Mouse (Mus musculus): ENCODE results near the gene Gtpbp4. TPM values are rescaled to one million over a fixed set of nuclear protein-coding genes. Genes with fewer than 3 reads are reported as not detected.
"Not testable (repeated sequence)": the region's sequence is repeated elsewhere in the genome, so short reads cannot be mapped to it uniquely, and the experiment has no call there.

The Gtpbp4 gene
- total RNA-seq, 2 experiments from 2014 or later: 85.6 to 155 TPM

GRCm38 (mm10) chr13:8992231-8992630, 3.7 kb downstream of the Gtpbp4 start:
- no peak for ATAC-seq (replicated peaks; ENCODE audit: poor library complexity, severe bottlenecking)

- ATAC-seq (replicated peaks; ENCODE audit: poor library complexity, severe bottlenecking): no peak
Observed at GRCm38 (mm10) chr13:8972972-8973371, 22.9 kb downstream of the Gtpbp4 start.

- ATAC-seq (replicated peaks; ENCODE audit: poor library complexity, severe bottlenecking): no peak; the same call in 1 of the 2 replicates
Observed at GRCm38 (mm10) chr13:8972369-8972768, 23.5 kb downstream of the Gtpbp4 start.

- ATAC-seq (replicated peaks; ENCODE audit: poor library complexity, severe bottlenecking): no peak
Observed at GRCm38 (mm10) chr13:8967742-8968141, 28.1 kb downstream of the Gtpbp4 start.

- no peak for ATAC-seq (replicated peaks; ENCODE audit: poor library complexity, severe bottlenecking)
Observed at GRCm38 (mm10) chr13:8965224-8965623, 30.7 kb downstream of the Gtpbp4 start.

- not testable (repeated sequence) for ATAC-seq (replicated peaks; ENCODE audit: poor library complexity, severe bottlenecking)
Observed at GRCm38 (mm10) chr13:8962266-8962665, 33.6 kb downstream of the Gtpbp4 start.

GRCm38 (mm10) chr13:8961128-8961888, 34.6 kb downstream of the Gtpbp4 start:
- not testable (repeated sequence) for ATAC-seq (replicated peaks; ENCODE audit: poor library complexity, severe bottlenecking)

- ATAC-seq (replicated peaks; ENCODE audit: poor library complexity, severe bottlenecking): not testable (repeated sequence)
Observed at GRCm38 (mm10) chr13:8959554-8959953, 36.3 kb downstream of the Gtpbp4 start.

- not testable (repeated sequence) for ATAC-seq (replicated peaks; ENCODE audit: poor library complexity, severe bottlenecking)
Observed at GRCm38 (mm10) chr13:8959058-8959457, 36.8 kb downstream of the Gtpbp4 start.

- peak; percentile 49; the same call in 1 of the 2 replicates for ATAC-seq (replicated peaks; ENCODE audit: poor library complexity, severe bottlenecking)
Observed at GRCm38 (mm10) chr13:8956873-8957272, 39.0 kb downstream of the Gtpbp4 start.

GRCm38 (mm10) chr13:8955127-8955526, 40.8 kb downstream of the Gtpbp4 start:
- ATAC-seq (replicated peaks; ENCODE audit: poor library complexity, severe bottlenecking): not testable (repeated sequence)

- ATAC-seq (replicated peaks; ENCODE audit: poor library complexity, severe bottlenecking): not testable (repeated sequence)
Observed at GRCm38 (mm10) chr13:8952563-8952962, 43.3 kb downstream of the Gtpbp4 start, which contains the start of gene Idi2. Idi2 (plus strand) TSS chr13:8952863.

GRCm38 (mm10) chr13:8948131-8948530, 47.8 kb downstream of the Gtpbp4 start, which contains the start of gene Gm9745:
Gm9745 (minus strand) TSS chr13:8948231.
- ATAC-seq (replicated peaks; ENCODE audit: poor library complexity, severe bottlenecking): not testable (repeated sequence)

GRCm38 (mm10) chr13:8943828-8944227, 52.1 kb downstream of the Gtpbp4 start:
- ATAC-seq (replicated peaks; ENCODE audit: poor library complexity, severe bottlenecking): peak; percentile 50

- ATAC-seq (replicated peaks; ENCODE audit: poor library complexity, severe bottlenecking): not testable (repeated sequence)
Observed at GRCm38 (mm10) chr13:8941701-8942100, 54.2 kb downstream of the Gtpbp4 start.

GRCm38 (mm10) chr13:8941110-8941509, 54.8 kb downstream of the Gtpbp4 start:
- ATAC-seq (replicated peaks; ENCODE audit: poor library complexity, severe bottlenecking): not testable (repeated sequence)

GRCm38 (mm10) chr13:8937611-8938140, 58.2 kb downstream of the Gtpbp4 start:
- ATAC-seq (replicated peaks; ENCODE audit: poor library complexity, severe bottlenecking): not testable (repeated sequence)

GRCm38 (mm10) chr13:8933499-8933898, 62.4 kb downstream of the Gtpbp4 start:
- no peak for ATAC-seq (replicated peaks; ENCODE audit: poor library complexity, severe bottlenecking)
